Comparison of ENCODE assay signal across 29 mouse cellular contexts in the genomic region with DNA sequence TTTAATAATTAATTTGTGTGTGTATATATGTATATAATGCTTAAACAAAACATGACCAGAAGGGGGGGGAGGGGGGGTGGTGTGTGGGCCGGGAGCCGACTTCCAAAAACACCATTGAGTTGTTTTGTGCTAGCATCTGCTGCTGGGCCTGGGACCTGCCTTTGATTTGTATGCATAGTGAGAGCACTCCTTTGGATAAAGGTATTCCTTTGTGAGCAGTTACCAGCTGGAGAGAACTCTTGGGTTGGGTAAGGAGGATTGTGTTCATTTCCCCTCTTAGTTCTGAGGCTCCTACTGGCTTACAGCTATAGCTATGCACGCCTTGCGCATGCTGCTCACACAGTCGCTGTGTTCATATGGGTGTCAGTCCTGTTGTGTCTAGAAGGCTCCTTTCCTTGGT.
"Had no signal": no experiment of that assay in that cellular context is flagged by ENCODE, and none has a peak within 500 bp of the region (broad histone marks: within the 10 kb centered on the region; RNA-seq: fewer than 3 reads in every experiment).

No protein-coding gene starts in this region.

- H3K27me3 ChIP-seq: limb, embryonic 12.5 days; limb, embryonic 13.5 days; limb, embryonic 15.5 days; liver, embryonic 12.5 days; liver, embryonic 13.5 days; liver, embryonic 15.5 days; lung, embryonic 15.5 days; megakaryocyte, embryonic 14.5 days; midbrain, embryonic 12.5 days; midbrain, embryonic 13.5 days; midbrain, embryonic 15.5 days; neural tube, embryonic 12.5 days; neural tube, embryonic 13.5 days had no signal

- H3K4me1 ChIP-seq: limb, embryonic 10.5 days; limb, embryonic 12.5 days; limb, embryonic 13.5 days; limb, embryonic 15.5 days; liver, embryonic 12.5 days; liver, embryonic 13.5 days; liver, embryonic 15.5 days; midbrain, embryonic 10.5 days; midbrain, embryonic 12.5 days; midbrain, embryonic 13.5 days; midbrain, embryonic 15.5 days; neural tube, embryonic 12.5 days; neural tube, embryonic 13.5 days had no signal

- H3K9ac ChIP-seq: limb, embryonic 12.5 days; limb, embryonic 13.5 days; limb, embryonic 15.5 days; liver, embryonic 12.5 days; liver, embryonic 13.5 days; liver, embryonic 14.5 days; liver, embryonic 15.5 days; liver, postnatal 0 days; lung, embryonic 14.5 days; lung, embryonic 15.5 days; midbrain, embryonic 12.5 days; midbrain, embryonic 13.5 days; midbrain, embryonic 15.5 days; neural tube, embryonic 12.5 days; neural tube, embryonic 13.5 days had no signal

- H3K9me3 ChIP-seq: limb, embryonic 10.5 days; limb, embryonic 13.5 days; limb, embryonic 15.5 days; liver, embryonic 12.5 days; liver, embryonic 13.5 days; liver, embryonic 15.5 days; lung, embryonic 15.5 days; megakaryocyte, embryonic 14.5 days; midbrain, embryonic 12.5 days; midbrain, embryonic 13.5 days; midbrain, embryonic 15.5 days; neural tube, embryonic 12.5 days; neural tube, embryonic 13.5 days had no signal

- DNase-seq: left cerebral cortex, postnatal 4 days; liver; liver, embryonic 13.5 days; liver, postnatal 0 days; lung, adult 18-20 months; lung, adult 2 months; lung, embryonic 14.5 days; lung, postnatal 10 days; lung, postnatal 14 days; lung, postnatal 36 days; lung, postnatal 4 days; midbrain, embryonic 14.5 days had no signal

- H3K4me3 ChIP-seq: limb, embryonic 10.5 days; limb, embryonic 12.5 days; limb, embryonic 13.5 days; limb, embryonic 15.5 days; liver, embryonic 12.5 days; liver, embryonic 13.5 days; liver, embryonic 15.5 days; lung, embryonic 15.5 days; megakaryocyte, embryonic 14.5 days; midbrain, embryonic 10.5 days; midbrain, embryonic 12.5 days; midbrain, embryonic 13.5 days; midbrain, embryonic 15.5 days; myocyte; neural tube, embryonic 12.5 days; neural tube, embryonic 13.5 days had no signal

- H3K27ac ChIP-seq: limb, embryonic 10.5 days; limb, embryonic 12.5 days; limb, embryonic 13.5 days; limb, embryonic 15.5 days; liver, embryonic 12.5 days; liver, embryonic 13.5 days; liver, embryonic 14.5 days; liver, embryonic 15.5 days; lung, embryonic 15.5 days; macrophage; midbrain, embryonic 10.5 days; midbrain, embryonic 12.5 days; midbrain, embryonic 13.5 days; midbrain, embryonic 15.5 days; neural tube, embryonic 12.5 days; neural tube, embryonic 13.5 days had no signal
